Mouse (Mus musculus) liver, embryonic 11.5 days (tissue): ENCODE measurements around the gene Mgat4b. TPM values are rescaled to one million over a fixed set of nuclear protein-coding genes. Genes with fewer than 3 reads are reported as not detected.

ENCODE experiments used
- ATAC-seq: fragments of 200-750 bp; cut with Nextera tagmentation; replicated peaks from 2 replicates; pipeline ENCODE4 v1.8.0; 2017; ENCODE audit warnings: moderate number of reproducible peaks, mild to moderate bottlenecking, moderate TSS enrichment, moderate library complexity; ENCODE audit not compliant: low FRiP score
- DNase-seq: peaks from one replicate; pipeline ENCODE4 v3.0.0-alpha.2; 2017; ENCODE audit warnings: low spot score
- H3K27ac ChIP-seq: fragments of 300-500 bp; sonication (generic); 2 replicates; pipeline ENCODE4 v1.5.1; 2014; ENCODE audit warnings: mild to moderate bottlenecking, low read depth, low read length, control low read depth
- H3K27me3 ChIP-seq: fragments of 300-500 bp; sonication (generic); replicated peaks from 2 replicates; pipeline ENCODE4 v1.6.1; 2014; ENCODE audit warnings: low read length, mixed read lengths; ENCODE audit not compliant: control insufficient read depth, insufficient read depth
- H3K36me3 ChIP-seq: fragments of 300-500 bp; sonication (generic); 2 replicates; pipeline ENCODE4 v1.6.1; 2014; ENCODE audit warnings: mild to moderate bottlenecking, low read length, moderate library complexity, mixed read lengths; ENCODE audit not compliant: control insufficient read depth, insufficient read depth
- H3K4me1 ChIP-seq: fragments of 300-500 bp; sonication (generic); replicated peaks from 2 replicates; pipeline ENCODE4 v1.6.1; 2014; ENCODE audit warnings: low read length, mixed read lengths; ENCODE audit not compliant: control insufficient read depth, insufficient read depth
- H3K4me2 ChIP-seq: fragments of 300-500 bp; sonication (generic); 2 replicates; pipeline ENCODE4 v1.6.1; 2014; ENCODE audit warnings: mild to moderate bottlenecking, control low read depth, moderate library complexity
- H3K4me3 ChIP-seq: fragments of 300-500 bp; sonication (generic); 2 replicates; pipeline ENCODE4 v1.5.1; 2014; ENCODE audit warnings: low read depth, low read length, control low read depth
- H3K9ac ChIP-seq: fragments of 300-500 bp; sonication (generic); 2 replicates; pipeline ENCODE4 v1.6.1; 2014; ENCODE audit warnings: low read depth, low read length, control low read depth
- H3K9me3 ChIP-seq: fragments of 300-500 bp; sonication (generic); 2 replicates; pipeline ENCODE4 v1.6.1; 2016; ENCODE audit warnings: low read length, inconsistent platforms, mixed read lengths; ENCODE audit not compliant: control insufficient read depth
- WGBS: fragments of 180-500 bp; shearing (Covaris S2); extraction: QIAGEN DNeasy Blood & Tissue Kit; methylation state at CpG from one replicate; pipeline ENCODE4 v1.1.7; 2014; 5-methylcytosine and 5-hydroxymethylcytosine counted together
- polyA plus RNA-seq: library from polyadenylated mRNA; unstranded; fragments of >200 nt; fragmentation: Nextera tagmentation; extraction: Ambion mirVana; gene quantifications from 2 replicates; pipeline ENCODE4 v1.2.1, GENCODE M21; 2014

The Mgat4b gene
- polyA plus RNA-seq, 1 experiment from 2014 or later = 25.4 TPM

DNA sequence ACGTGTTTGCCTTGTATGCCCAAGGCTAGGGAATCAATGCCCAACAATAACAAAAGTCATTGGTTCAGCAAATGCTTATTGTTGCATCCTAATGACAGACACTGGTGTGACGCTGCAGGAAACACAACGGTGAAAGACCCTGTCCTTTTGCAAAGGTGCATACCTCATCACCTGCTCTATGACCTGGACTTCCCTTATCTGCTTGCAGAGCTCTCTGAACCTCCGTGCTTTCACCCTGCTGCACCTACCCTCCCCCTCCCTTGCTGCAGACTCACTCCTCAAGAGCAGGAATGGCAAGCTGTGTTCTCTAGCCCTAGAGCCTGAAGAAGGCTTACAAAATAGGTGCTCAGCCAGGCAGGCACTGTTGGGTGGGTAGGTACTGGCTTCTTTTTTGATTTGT, 15.9 kb upstream of the Mgat4b start:
- ATAC-seq (no peak), DNase-seq (no peak)
- no peak overlapping the region for H3K27ac ChIP-seq
- no peak overlapping the region for H3K9ac ChIP-seq
- no peaks in the 10 kb centered on the region for H3K27me3 ChIP-seq
- peaks cover 7% of the 10 kb centered on the region; the same call in 1 of the 2 replicates for H3K4me1 ChIP-seq
- H3K9me3 ChIP-seq = no peaks in the 10 kb centered on the region
- no peak overlapping the region for H3K4me2 ChIP-seq
- peaks cover 9% of the 10 kb centered on the region for H3K36me3 ChIP-seq
- no peak overlapping the region for H3K4me3 ChIP-seq
- WGBS = 61% methylated on average over 4 of the region's 4 CpGs

GRCm38 (mm10) chr11:50197500-50197899, 13.2 kb upstream of the Mgat4b start:
- H3K36me3 ChIP-seq = peaks cover 36% of the 10 kb centered on the region
- H3K4me1 ChIP-seq = peaks cover 6% of the 10 kb centered on the region; the same call in 1 of the 2 replicates
- H3K4me3 ChIP-seq = no peak overlapping the region
- WGBS = 89% methylated on average over 4 of the region's 4 CpGs
- no peak for ATAC-seq
- H3K9ac ChIP-seq = no peak overlapping the region
- DNase-seq = no peak
- no peak overlapping the region for H3K4me2 ChIP-seq
- no peak overlapping the region for H3K27ac ChIP-seq
- no peaks in the 10 kb centered on the region for H3K27me3 ChIP-seq
- H3K9me3 ChIP-seq = no peaks in the 10 kb centered on the region

GRCm38 (mm10) chr11:50198219-50198846, 12.4 kb upstream of the Mgat4b start:
- WGBS = 88% methylated on average over 4 of the region's 5 CpGs
- Histone ChIP-seq H3K9me3 (no peaks in the 10 kb centered on the region), H3K27me3 (no peaks in the 10 kb centered on the region), H3K9ac (no peak overlapping the region), H3K4me1 (peaks cover 6% of the 10 kb centered on the region; the same call in 1 of the 2 replicates), H3K4me3 (no peak overlapping the region), H3K27ac (no peak overlapping the region), H3K4me2 (no peak overlapping the region), H3K36me3 (peaks cover 43% of the 10 kb centered on the region)
- ATAC-seq = no peak
- DNase-seq = no peak

GRCm38 (mm10) chr11:50198916-50199315, 11.8 kb upstream of the Mgat4b start:
- DNase-seq = no peak
- WGBS = 87% methylated on average over 2 of the region's 2 CpGs
- Histone ChIP-seq H3K27ac (no peak overlapping the region), H3K9me3 (no peaks in the 10 kb centered on the region), H3K4me3 (no peak overlapping the region), H3K36me3 (peaks cover 45% of the 10 kb centered on the region), H3K4me1 (peaks cover 6% of the 10 kb centered on the region; the same call in 1 of the 2 replicates), H3K9ac (no peak overlapping the region), H3K4me2 (no peak overlapping the region), H3K27me3 (no peaks in the 10 kb centered on the region)
- ATAC-seq = no peak

DNA sequence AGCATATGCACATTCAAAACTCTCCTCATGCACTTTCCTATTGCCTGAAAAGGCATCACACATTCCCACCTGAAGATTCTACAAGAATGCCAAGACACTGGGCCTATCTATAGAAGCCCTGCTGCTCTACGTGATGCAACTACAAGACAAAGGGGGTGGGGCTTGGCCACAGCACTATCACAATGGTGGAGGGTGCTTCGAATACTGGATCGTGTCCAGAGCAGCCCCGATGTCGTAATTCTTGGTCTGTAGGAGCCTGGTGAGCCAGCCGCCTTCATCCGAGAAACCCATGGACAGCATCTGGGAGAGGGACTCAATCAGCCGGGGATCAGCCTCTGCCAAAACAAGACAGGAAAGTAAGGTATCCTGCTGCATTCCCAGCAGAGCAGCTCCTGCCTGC, 10.1 kb upstream of the Mgat4b start:
- no peak overlapping the region for H3K9ac ChIP-seq
- no peak overlapping the region for H3K27ac ChIP-seq
- H3K4me2 ChIP-seq = no peak overlapping the region
- no peak overlapping the region for H3K4me3 ChIP-seq
- 0 out of 2 replicates have a peak, but pooled peaks cover 3% of the 10 kb centered on the region for H3K4me1 ChIP-seq
- no peaks in the 10 kb centered on the region for H3K27me3 ChIP-seq
- DNase-seq (no peak), ATAC-seq (no peak)
- peaks cover 61% of the 10 kb centered on the region for H3K36me3 ChIP-seq
- WGBS = 84% methylated on average over 8 of the region's 8 CpGs
- H3K9me3 ChIP-seq = no peaks in the 10 kb centered on the region

DNA sequence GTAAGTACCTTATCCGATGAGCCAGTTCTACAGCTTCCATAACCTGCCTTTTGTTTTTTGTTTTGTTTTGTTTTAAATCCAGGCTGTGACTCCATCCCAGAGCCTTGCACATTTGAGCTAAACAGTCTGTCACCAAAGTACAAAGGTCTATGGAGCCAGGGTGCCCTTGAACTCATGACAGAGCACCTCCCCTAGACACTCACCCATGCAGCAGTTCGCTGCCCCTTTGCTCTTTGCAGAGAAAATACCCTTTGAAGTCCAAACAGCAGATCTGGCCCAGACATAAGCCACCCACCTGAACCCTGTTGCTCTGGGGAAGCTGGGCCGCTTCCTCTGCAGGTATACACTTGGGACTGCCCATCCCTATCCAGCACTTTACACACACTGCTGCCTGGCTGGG, 9.1 kb upstream of the Mgat4b start:
- H3K9ac ChIP-seq = no peak overlapping the region
- 0 out of 2 replicates have a peak, but pooled peaks cover 3% of the 10 kb centered on the region for H3K4me1 ChIP-seq
- no peaks in the 10 kb centered on the region for H3K9me3 ChIP-seq
- peaks cover 70% of the 10 kb centered on the region for H3K36me3 ChIP-seq
- no peak overlapping the region for H3K4me2 ChIP-seq
- H3K27me3 ChIP-seq = no peaks in the 10 kb centered on the region
- no peak for DNase-seq
- WGBS = 85% methylated on average over 3 of the region's 3 CpGs
- no peak overlapping the region for H3K4me3 ChIP-seq
- H3K27ac ChIP-seq = no peak overlapping the region
- 0 out of 2 replicates have a peak, but pooled peaks have one; percentile 19 for ATAC-seq

- H3K36me3 ChIP-seq = peaks cover 81% of the 10 kb centered on the region
- no peak overlapping the region for H3K4me2 ChIP-seq
- H3K4me3 ChIP-seq = no peak overlapping the region
- WGBS = 82% methylated on average over 9 of the region's 9 CpGs
- H3K27ac ChIP-seq = no peak overlapping the region
- H3K27me3 ChIP-seq = no peaks in the 10 kb centered on the region
- 0 out of 2 replicates have a peak, but pooled peaks cover 3% of the 10 kb centered on the region for H3K4me1 ChIP-seq
- no peak overlapping the region for H3K9ac ChIP-seq
- no peaks in the 10 kb centered on the region for H3K9me3 ChIP-seq
- no peak for DNase-seq
- no peak for ATAC-seq
Observed at GRCm38 (mm10) chr11:50203302-50203827, 7.3 kb upstream of the Mgat4b start.

DNA sequence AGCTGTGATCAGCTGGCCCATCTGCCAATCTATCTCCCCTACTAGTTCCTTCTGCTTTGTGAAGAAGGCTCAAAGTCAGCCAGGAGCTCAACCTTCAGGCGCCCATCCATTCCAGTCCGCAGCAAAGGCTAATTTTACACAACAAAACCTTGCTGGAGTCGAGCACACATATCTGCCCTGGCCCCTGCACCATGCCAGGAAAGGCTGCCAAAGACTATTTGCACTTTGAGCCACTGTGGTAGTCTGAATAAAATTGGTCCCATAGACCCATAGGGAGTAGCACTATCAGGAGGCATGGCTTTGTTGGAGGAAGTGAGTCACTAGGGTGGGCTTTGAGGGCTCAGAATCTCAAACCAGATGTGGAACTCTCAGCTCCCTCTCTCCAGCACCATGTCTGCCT, 5.3 kb upstream of the Mgat4b start:
- H3K4me1 ChIP-seq = 0 out of 2 replicates have a peak, but pooled peaks cover 3% of the 10 kb centered on the region
- H3K4me3 ChIP-seq = no peak overlapping the region
- ATAC-seq (no peak), DNase-seq (no peak)
- no peak overlapping the region for H3K27ac ChIP-seq
- no peaks in the 10 kb centered on the region for H3K27me3 ChIP-seq
- H3K4me2 ChIP-seq = no peak overlapping the region
- H3K36me3 ChIP-seq = peaks cover 66% of the 10 kb centered on the region
- H3K9ac ChIP-seq = no peak overlapping the region
- H3K9me3 ChIP-seq = no peaks in the 10 kb centered on the region
- 83% methylated on average over 3 of the region's 3 CpGs for WGBS

DNA sequence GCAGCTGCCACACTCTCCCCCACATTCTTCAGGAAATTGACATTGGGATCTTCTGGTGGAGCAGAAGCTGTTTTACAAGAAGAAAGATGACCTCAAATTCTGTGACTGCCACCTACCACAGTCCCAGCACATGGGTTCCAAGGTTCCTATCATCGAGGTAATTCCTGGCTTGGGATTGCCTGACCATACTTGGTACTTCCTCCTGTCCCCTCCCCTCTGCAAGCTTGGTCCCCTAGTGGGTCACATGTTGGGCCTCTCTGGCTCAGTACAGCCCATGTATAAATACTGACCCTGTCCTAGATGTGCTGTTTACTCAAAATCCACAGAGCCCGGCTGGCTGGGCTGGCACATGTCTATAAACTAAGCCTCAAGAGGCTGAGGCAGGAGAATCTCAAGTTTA, 4.7 kb upstream of the Mgat4b start:
- H3K4me1 ChIP-seq = peaks cover 5% of the 10 kb centered on the region; the same call in 1 of the 2 replicates
- H3K4me2 ChIP-seq = no peak overlapping the region
- H3K9me3 ChIP-seq = no peaks in the 10 kb centered on the region
- DNase-seq (no peak), ATAC-seq (no peak)
- H3K9ac ChIP-seq = no peak overlapping the region
- WGBS = 83% methylated on average over 2 of the region's 2 CpGs
- no peaks in the 10 kb centered on the region for H3K27me3 ChIP-seq
- no peak overlapping the region for H3K4me3 ChIP-seq
- H3K27ac ChIP-seq = no peak overlapping the region
- H3K36me3 ChIP-seq = peaks cover 60% of the 10 kb centered on the region
